Mouse (Mus musculus): Measurements from ENCODE around the gene Nup54.

Nup54 gene

GRCm38 (mm10) chr5:92431611-92432010, 3.4 kb downstream of the Nup54 start:
- CTCF ChIA-PET: interaction anchor here in 2 of 4 experiments (0.7 to 1.2 kb wide), 2 partner anchors 34 to 68 kb away, joined by 3 to 11 read pairs; no protein-coding TSS in a partner anchor
- POLR2A ChIA-PET: interaction anchor here in 2 of 4 experiments (0.6 to 1.1 kb wide), 5 partner anchors 12 to 69 kb away, joined by 3 to 4 read pairs (median 3); no protein-coding TSS in a partner anchor

- ChIA-PET CTCF (interaction anchor here in 2 of 4 experiments (0.5 to 1.2 kb wide), 2 partner anchors 33 to 108 kb away, joined by 3 to 25 read pairs; no protein-coding TSS in a partner anchor), POLR2A (interaction anchor here in 3 of 4 experiments (0.6 to 1.5 kb wide), 9 partner anchors 10 to 471 kb away, joined by 3 to 4 read pairs (median 3); no protein-coding TSS in a partner anchor)
These were observed 4.3 kb downstream of the Nup54 start for GRCm38 (mm10) chr5:92430723-92431122.

- CTCF ChIA-PET: interaction anchor here in 2 of 4 experiments (0.7 kb wide), 2 partner anchors 15 to 289 kb away, joined by 3 to 6 read pairs; no protein-coding TSS in a partner anchor
- POLR2A ChIA-PET: interaction anchor here in 2 of 4 experiments (0.7 to 1.1 kb wide), 5 partner anchors 15 to 132 kb away, joined by 3 to 7 read pairs (median 3); no protein-coding TSS in a partner anchor
These were observed 10.9 kb downstream of the Nup54 start for GRCm38 (mm10) chr5:92424126-92424525.

- ChIA-PET POLR2A (interaction anchor here in 2 of 4 experiments (0.6 to 1.7 kb wide), 8 partner anchors 10 to 141 kb away, joined by 3 to 7 read pairs (median 4); partner anchors contain the start of gene Fam47e (in 1 of the 2)), CTCF (interaction anchor here (0.6 to 1.0 kb wide), 4 partner anchors 10 to 314 kb away, joined by 3 read pairs; no protein-coding TSS in a partner anchor)
These were observed 21.0 kb downstream of the Nup54 start for GRCm38 (mm10) chr5:92413982-92414375.

GRCm38 (mm10) chr5:92413271-92413981, 21.6 kb downstream of the Nup54 start:
- CTCF ChIA-PET: interaction anchor here (0.6 to 1.0 kb wide), 4 partner anchors 9 to 315 kb away, joined by 3 read pairs; no protein-coding TSS in a partner anchor
- POLR2A ChIA-PET: interaction anchor here in 3 of 4 experiments (0.6 to 1.7 kb wide), 9 partner anchors 9 to 142 kb away, joined by 3 to 7 read pairs (median 3); partner anchors contain the start of gene Fam47e (in 1 of the 3)

GRCm38 (mm10) chr5:92411461-92412140, 23.4 kb downstream of the Nup54 start:
- POLR2A ChIA-PET: interaction anchor here in 2 of 4 experiments (0.7 to 1.5 kb wide), 3 partner anchors 9 to 20 kb away, joined by 3 read pairs; no protein-coding TSS in a partner anchor

GRCm38 (mm10) chr5:92410486-92410885, 24.5 kb downstream of the Nup54 start:
- ChIA-PET CTCF (interaction anchor here in 1 of 4 experiments (0.9 kb wide), 1 partner anchor 100 kb away, joined by 5 read pairs; the partner anchor contains the start of gene Sdad1), POLR2A (interaction anchor here in 1 of 4 experiments (0.6 kb wide), 1 partner anchor 99 kb away, joined by 5 read pairs; no protein-coding TSS in a partner anchor)

More at GRCm38 (mm10) chr5:92411461-92412140, 23.4 kb downstream of the Nup54 start:
- CTCF ChIA-PET: interaction anchor here in 3 of 4 experiments (0.6 to 1.9 kb wide), 5 partner anchors 13 to 362 kb away, joined by 3 to 5 read pairs (median 4); partner anchors contain the start of gene Sdad1 (in 1 of the 3)

GRCm38 (mm10) chr5:92409361-92410155, 25.5 kb downstream of the Nup54 start:
- ChIA-PET POLR2A (interaction anchor here in 3 of 4 experiments (1.3 to 1.8 kb wide), 5 partner anchors 11 to 25 kb away, joined by 3 to 8 read pairs (median 3); no protein-coding TSS in a partner anchor), CTCF (interaction anchor here in 3 of 4 experiments (0.5 to 1.0 kb wide), 3 partner anchors 11 to 178 kb away, joined by 3 to 5 read pairs (median 3); no protein-coding TSS in a partner anchor)

GRCm38 (mm10) chr5:92404400-92404678, 30.7 kb downstream of the Nup54 start:
- ChIA-PET POLR2A (interaction anchor here in 2 of 4 experiments (0.6 to 1.2 kb wide), 4 partner anchors 9 to 43 kb away, joined by 3 to 4 read pairs (median 3); no protein-coding TSS in a partner anchor), CTCF (interaction anchor here in 1 of 4 experiments (0.9 kb wide), 1 partner anchor 9 kb away, joined by 3 read pairs; no protein-coding TSS in a partner anchor)

GRCm38 (mm10) chr5:92403562-92404399, 31.2 kb downstream of the Nup54 start:
- ChIA-PET POLR2A (interaction anchor here in 2 of 4 experiments (0.6 to 1.2 kb wide), 5 partner anchors 9 to 43 kb away, joined by 3 to 4 read pairs (median 3); no protein-coding TSS in a partner anchor), CTCF (interaction anchor here in 2 of 4 experiments (0.6 to 1.0 kb wide), 3 partner anchors 10 to 101 kb away, joined by 3 to 4 read pairs (median 4); no protein-coding TSS in a partner anchor)

GRCm38 (mm10) chr5:92402816-92403215, 32.2 kb downstream of the Nup54 start:
- POLR2A ChIA-PET: interaction anchor here in 3 of 4 experiments (0.6 to 1.6 kb wide), 7 partner anchors 8 to 901 kb away, joined by 3 to 7 read pairs (median 3); no protein-coding TSS in a partner anchor

GRCm38 (mm10) chr5:92398153-92398552, 36.9 kb downstream of the Nup54 start:
- POLR2A ChIA-PET: interaction anchor here in 3 of 4 experiments (0.6 to 2.0 kb wide), 11 partner anchors 10 to 527 kb away, joined by 3 to 8 read pairs (median 4); partner anchors contain the start of gene Sdad1 (in 1 of the 3)
- CTCF ChIA-PET: interaction anchor here (0.5 to 2.2 kb wide), 44 partner anchors 10 to 881 kb away, joined by 3 to 24 read pairs (median 4); partner anchors contain the start of genes Sdad1 (in 2 of the 4), Art3 (in 1 of the 4) and Parm1 (in 1 of the 4)

More at GRCm38 (mm10) chr5:92402816-92403215, 32.2 kb downstream of the Nup54 start:
- CTCF ChIA-PET: interaction anchor here in 3 of 4 experiments (0.6 to 1.1 kb wide), 5 partner anchors 10 to 207 kb away, joined by 3 to 4 read pairs (median 3); no protein-coding TSS in a partner anchor

GRCm38 (mm10) chr5:92396476-92396875, 38.5 kb downstream of the Nup54 start:
- POLR2A ChIA-PET: no interaction called here
- CTCF ChIA-PET: interaction anchor here in 1 of 4 experiments (0.9 kb wide), 1 partner anchor 14 kb away, joined by 3 read pairs; no protein-coding TSS in a partner anchor

GRCm38 (mm10) chr5:92395764-92396163, 39.3 kb downstream of the Nup54 start:
- ChIA-PET CTCF (interaction anchor here in 1 of 4 experiments (1.3 to 1.6 kb wide), 2 partner anchors 9 to 11 kb away, joined by 4 read pairs; no protein-coding TSS in a partner anchor), POLR2A (no interaction called here)

GRCm38 (mm10) chr5:92393863-92394262, 41.2 kb downstream of the Nup54 start:
- ChIA-PET CTCF (interaction anchor here in 2 of 4 experiments (0.5 to 1.3 kb wide), 2 partner anchors 8 to 11 kb away, joined by 3 to 4 read pairs; no protein-coding TSS in a partner anchor), POLR2A (interaction anchor here in 1 of 4 experiments (0.6 to 1.3 kb wide), 4 partner anchors 9 to 83 kb away, joined by 3 to 5 read pairs (median 4); partner anchors contain the start of gene Sdad1)

GRCm38 (mm10) chr5:92392542-92392941, 42.5 kb downstream of the Nup54 start:
- CTCF ChIA-PET: interaction anchor here in 3 of 4 experiments (0.6 to 0.9 kb wide), 3 partner anchors 10 to 302 kb away, joined by 3 read pairs; no protein-coding TSS in a partner anchor
- POLR2A ChIA-PET: interaction anchor here in 1 of 4 experiments (0.6 to 1.2 kb wide), 3 partner anchors 23 to 224 kb away, joined by 3 read pairs; no protein-coding TSS in a partner anchor

Measured in embryonic stem cell, embryonic (primary cell).